Mouse (Mus musculus): ENCODE results near the gene Zfp971. TPM values are rescaled to one million over a fixed set of nuclear protein-coding genes. Genes with fewer than 3 reads are reported as not detected.

Gene Zfp971
- 96.6 TPM for polyA plus RNA-seq (2014; fragmentation: Illumina TruSeq; extraction: RNeasy Lipid Tissue Mini Kit (QIAGEN cat#74804); ENCODE audit: low read depth, low replicate concordance)

GRCm38 (mm10) chr2:178023011-178023611, at the start of gene Zfp971:
TSS of gene Zfp971 (plus strand) at chr2:178023284.

GRCm38 (mm10) chr2:178078166-178078717, 55.2 kb downstream of the Zfp971 start, which contains the start of gene Zfp931:
TSS of gene Zfp931 (minus strand) at chr2:178078476.

Other genes with a start within 250 kb of the Zfp971 start
- gene Gm14325, start 182.9 kb upstream of the Zfp971 start, polyA plus RNA-seq (2014; fragmentation: Illumina TruSeq; extraction: RNeasy Lipid Tissue Mini Kit (QIAGEN cat#74804); ENCODE audit: low read depth, low replicate concordance) = 249 TPM
- gene Gm14327, start 126.2 kb upstream of the Zfp971 start, polyA plus RNA-seq (2014; fragmentation: Illumina TruSeq; extraction: RNeasy Lipid Tissue Mini Kit (QIAGEN cat#74804); ENCODE audit: low read depth, low replicate concordance) = 12.1 TPM
- gene Zfp972, start 97.7 kb upstream of the Zfp971 start, polyA plus RNA-seq (2014; fragmentation: Illumina TruSeq; extraction: RNeasy Lipid Tissue Mini Kit (QIAGEN cat#74804); ENCODE audit: low read depth, low replicate concordance) = not detected
- gene Gm14326, start 66.0 kb upstream of the Zfp971 start, polyA plus RNA-seq (2014; fragmentation: Illumina TruSeq; extraction: RNeasy Lipid Tissue Mini Kit (QIAGEN cat#74804); ENCODE audit: low read depth, low replicate concordance) = 105 TPM
- 151 TPM for gene Zfp931, start 55.2 kb downstream of the Zfp971 start, polyA plus RNA-seq (2014; fragmentation: Illumina TruSeq; extraction: RNeasy Lipid Tissue Mini Kit (QIAGEN cat#74804); ENCODE audit: low read depth, low replicate concordance)
- gene Phactr3, start 95.7 kb downstream of the Zfp971 start, polyA plus RNA-seq (2014; fragmentation: Illumina TruSeq; extraction: RNeasy Lipid Tissue Mini Kit (QIAGEN cat#74804); ENCODE audit: low read depth, low replicate concordance) = 1.5 TPM

Measured in adrenal gland, adult 10 weeks (tissue).